Mouse (Mus musculus) heart, postnatal 0 days (tissue): ENCODE measurements around the gene Emp1.

Experiments used
- CTCF ChIP-seq: IDR thresholded peaks from 2 replicates; pipeline ENCODE4 v1.5.1; 2016; ENCODE audit warnings: antibody characterized with exemption, control low read depth, low read depth
- EP300 ChIP-seq: IDR thresholded peaks from 2 replicates; pipeline ENCODE4 v1.6.1; 2016; ENCODE audit warnings: antibody characterized with exemption, low read depth

DNA sequence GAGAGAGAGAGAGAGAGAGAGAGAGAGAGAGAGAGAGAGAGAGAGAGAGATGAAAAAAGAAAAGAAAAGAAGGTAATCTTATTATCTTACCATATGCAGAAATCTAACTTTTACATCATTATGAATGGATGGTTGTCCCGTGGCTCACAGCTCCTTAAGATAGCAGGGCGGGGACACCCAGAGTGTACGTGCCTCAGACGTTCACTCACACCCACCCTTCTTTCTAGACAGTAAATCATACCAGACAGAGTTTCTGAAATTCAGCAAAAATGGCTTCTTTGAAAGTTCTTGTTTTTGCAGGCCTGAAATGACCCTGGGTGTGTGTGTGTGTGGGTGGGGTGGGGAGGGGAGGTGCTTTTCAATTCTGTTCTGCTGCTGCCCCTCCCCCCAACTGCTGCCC is 3.3 kb downstream of the Emp1 start:
- TF ChIP-seq CTCF: no peak
- no peak for TF ChIP-seq EP300
